Mouse (Mus musculus): ENCODE results near the gene Zpbp2. TPM values are rescaled to one million over a fixed set of nuclear protein-coding genes. Genes with fewer than 3 reads are reported as not detected.

Gene Zpbp2
- polyA plus RNA-seq, 1 experiment from 2014 or later = 0.43 TPM

DNA sequence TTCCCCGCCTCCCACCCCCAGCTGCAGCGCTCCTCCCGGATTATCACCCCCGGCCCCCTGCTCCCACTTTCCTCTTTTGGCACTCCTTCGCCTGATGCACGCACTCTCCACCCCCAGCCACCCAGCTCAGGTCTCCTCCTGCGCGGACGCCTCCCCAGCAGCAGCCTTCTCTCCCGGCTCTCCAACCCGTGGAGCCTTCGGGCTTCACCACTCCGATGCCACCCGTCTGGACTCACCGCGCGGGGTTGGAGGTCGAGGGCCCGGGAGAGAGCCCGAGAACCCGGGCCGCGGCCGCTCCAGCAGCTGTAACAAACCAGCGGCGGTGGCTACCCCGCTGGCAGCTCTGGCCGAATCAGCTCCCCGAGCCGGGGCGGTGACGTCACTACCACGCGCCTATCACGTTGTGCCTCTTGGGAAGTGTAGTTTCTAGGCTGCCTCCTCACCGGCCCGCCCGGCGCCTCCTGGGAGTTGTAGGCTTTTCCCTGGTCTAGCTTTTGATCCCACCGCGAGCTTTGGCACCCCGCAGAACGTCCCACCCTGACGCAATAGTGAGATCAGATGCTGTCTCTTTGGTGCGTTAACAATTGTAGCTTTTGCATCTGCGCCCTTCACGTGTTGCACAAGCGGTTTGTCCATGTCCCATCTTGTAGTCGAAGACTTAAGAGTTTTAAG is 36.1 kb downstream of the Zpbp2 start, which contains the start of gene Ormdl3:
Gene Ormdl3 (minus strand): TSS at position 477 of the 672 bp plus-strand sequence.
- peak; percentile 98 for DNase-seq (ENCODE audit: low spot score)
- TF ChIP-seq CTCF (IDR thresholded peaks at IDR 0.05; ENCODE audit: low read depth) = no peak
- under 1% methylated on average over 49 of the region's 49 CpGs for WGBS

DNA sequence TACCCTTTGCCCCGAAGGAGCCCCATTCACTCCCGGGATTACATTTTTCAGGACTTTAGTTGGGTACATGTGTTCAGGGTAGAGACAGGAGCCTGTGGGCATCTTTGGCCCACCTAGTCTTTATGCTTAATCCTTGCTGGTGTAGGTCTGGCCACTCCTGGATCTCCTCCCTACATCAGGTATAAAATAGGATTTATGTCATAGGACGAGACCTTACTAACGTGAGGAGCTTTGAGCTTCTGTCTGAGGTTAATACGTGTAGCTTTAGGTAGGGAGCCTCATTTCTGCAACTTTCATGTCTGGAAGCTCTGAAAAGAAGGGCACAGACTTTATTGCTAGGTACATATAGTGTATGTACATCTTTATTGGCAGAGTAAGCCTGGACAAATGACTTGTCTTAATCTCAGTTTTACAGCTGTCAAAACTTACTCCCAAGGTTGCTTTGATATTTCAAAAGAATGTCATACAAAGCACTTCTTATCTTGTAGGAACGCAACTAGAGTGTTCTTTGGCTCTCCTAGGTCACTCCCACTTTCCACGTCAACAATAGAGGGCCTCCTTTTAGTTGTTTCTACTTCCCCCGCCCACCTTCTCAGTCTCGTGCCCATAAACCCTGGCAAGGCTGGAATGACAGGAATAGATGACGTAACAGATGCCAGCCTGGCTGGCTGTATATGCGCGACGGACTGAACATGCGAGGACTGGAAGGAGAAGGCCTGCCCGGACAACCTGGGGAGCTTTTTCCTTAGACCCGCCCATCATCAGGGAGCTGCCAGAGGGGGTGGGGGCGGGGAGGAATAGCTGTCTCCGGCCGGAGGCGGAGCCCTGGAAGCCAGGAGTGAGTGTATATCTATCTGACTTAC is 37.0 kb downstream of the Zpbp2 start:
- no peaks in the 10 kb centered on the region for H3K27me3 ChIP-seq (ENCODE audit: insufficient read depth, low read length)

More for the DNA sequence above, 36.1 kb downstream of the Zpbp2 start, which contains the start of gene Ormdl3:
- no peaks in the 10 kb centered on the region for H3K9me3 ChIP-seq (replicated peaks; ENCODE audit: low read length)
- H3K4me2 ChIP-seq (ENCODE audit: low read length) = peak within 1 kb of the TSS; percentile 78
- peaks cover 13% of the 10 kb centered on the region; the same call in 1 of the 2 replicates for H3K36me3 ChIP-seq (ENCODE audit: insufficient read depth, low read length)
- peak within 1 kb of the TSS; percentile 84 for H3K4me3 ChIP-seq (replicated peaks; ENCODE audit: low read depth, low read length)
- H3K27me3 ChIP-seq (ENCODE audit: insufficient read depth, low read length) = no peaks in the 10 kb centered on the region
- peak; percentile 94 for ATAC-seq (replicated peaks; ENCODE audit: low FRiP score, low read depth)
- H3K4me1 ChIP-seq (replicated peaks; ENCODE audit: insufficient read depth, low read length) = peaks cover 33% of the 10 kb centered on the region
- peak within 1 kb of the TSS; percentile 80 for H3K27ac ChIP-seq
- peak within 1 kb of the TSS; percentile 82 for H3K9ac ChIP-seq (ENCODE audit: low read depth, low read length)

DNA sequence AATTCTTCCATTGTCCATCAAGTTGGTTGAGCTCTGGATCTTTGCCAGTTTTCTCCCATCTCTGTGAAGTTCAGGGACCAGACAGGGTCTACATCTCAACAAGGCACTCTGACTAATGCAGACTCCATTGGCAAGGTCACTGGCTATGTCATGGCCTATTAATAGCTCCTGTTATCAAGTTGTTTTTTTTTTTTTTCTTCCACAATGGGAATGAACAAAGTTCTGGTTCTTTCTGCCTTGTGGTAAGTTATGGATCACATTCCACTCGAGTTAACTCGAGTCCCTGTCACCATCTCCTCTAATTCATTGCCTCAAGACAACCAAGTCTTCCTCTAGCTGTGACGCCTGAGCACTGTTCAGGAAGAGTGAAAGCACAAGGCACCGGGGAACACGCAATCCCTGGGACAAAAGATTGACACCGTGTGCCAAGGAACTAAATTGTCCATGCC is 38.0 kb downstream of the Zpbp2 start:
- Histone ChIP-seq H3K4me2 (ENCODE audit: low read length) (peak overlapping the region; percentile 78; the same call in 1 of the 2 replicates), H3K36me3 (ENCODE audit: insufficient read depth, low read length) (no peaks in the 10 kb centered on the region), H3K27ac (0 out of 2 replicates have a peak overlapping the region, but pooled peaks have one; percentile 80), H3K9me3 (replicated peaks; ENCODE audit: low read length) (no peaks in the 10 kb centered on the region), H3K27me3 (ENCODE audit: insufficient read depth, low read length) (no peaks in the 10 kb centered on the region), H3K9ac (ENCODE audit: low read depth, low read length) (no peak overlapping the region), H3K4me1 (replicated peaks; ENCODE audit: insufficient read depth, low read length) (peaks cover 33% of the 10 kb centered on the region), H3K4me3 (replicated peaks; ENCODE audit: low read depth, low read length) (no peak overlapping the region)
- 49% methylated on average over 6 of the region's 6 CpGs for WGBS
- TF ChIP-seq CTCF (IDR thresholded peaks at IDR 0.05; ENCODE audit: low read depth) = no peak
- DNase-seq (ENCODE audit: low spot score) (no peak), ATAC-seq (replicated peaks; ENCODE audit: low FRiP score, low read depth) (no peak)

More for the DNA sequence above, 37.0 kb downstream of the Zpbp2 start:
- Histone ChIP-seq H3K9me3 (replicated peaks; ENCODE audit: low read length) (no peaks in the 10 kb centered on the region), H3K4me2 (ENCODE audit: low read length) (peak overlapping the region; percentile 78), H3K27ac (peak overlapping the region; percentile 80), H3K9ac (ENCODE audit: low read depth, low read length) (0 out of 2 replicates have a peak overlapping the region, but pooled peaks have one; percentile 25), H3K36me3 (ENCODE audit: insufficient read depth, low read length) (0 out of 2 replicates have a peak, but pooled peaks cover 5% of the 10 kb centered on the region), H3K4me3 (replicated peaks; ENCODE audit: low read depth, low read length) (peak overlapping the region; percentile 84), H3K4me1 (replicated peaks; ENCODE audit: insufficient read depth, low read length) (peaks cover 33% of the 10 kb centered on the region)
- no peak for TF ChIP-seq CTCF (IDR thresholded peaks at IDR 0.05; ENCODE audit: low read depth)
- ATAC-seq (replicated peaks; ENCODE audit: low FRiP score, low read depth) (peak; percentile 57; the same call in 1 of the 2 replicates), DNase-seq (ENCODE audit: low spot score) (peak; percentile 91)
- WGBS = 6% methylated on average over 20 of the region's 20 CpGs

DNA sequence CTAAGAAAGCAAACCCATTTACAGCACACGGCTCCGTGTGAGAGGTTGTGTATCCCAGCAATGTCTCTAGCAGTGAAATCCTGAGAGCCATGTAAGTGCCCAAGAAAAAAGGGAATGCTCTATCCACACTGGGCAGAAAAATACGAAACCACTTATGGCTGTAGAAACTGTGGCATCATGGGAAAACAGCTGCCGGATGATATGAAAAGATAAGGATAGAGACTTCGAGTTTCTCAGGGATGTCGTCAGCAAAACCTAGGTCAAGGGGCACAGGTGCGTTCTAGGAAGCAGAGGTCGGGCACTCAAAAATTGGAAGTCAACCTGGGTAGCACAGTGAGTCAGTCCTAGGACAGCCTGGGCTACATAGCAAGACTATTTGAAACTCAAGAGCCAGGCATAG is 38.4 kb downstream of the Zpbp2 start:
- TF ChIP-seq CTCF (IDR thresholded peaks at IDR 0.05; ENCODE audit: low read depth) = no peak

DNA sequence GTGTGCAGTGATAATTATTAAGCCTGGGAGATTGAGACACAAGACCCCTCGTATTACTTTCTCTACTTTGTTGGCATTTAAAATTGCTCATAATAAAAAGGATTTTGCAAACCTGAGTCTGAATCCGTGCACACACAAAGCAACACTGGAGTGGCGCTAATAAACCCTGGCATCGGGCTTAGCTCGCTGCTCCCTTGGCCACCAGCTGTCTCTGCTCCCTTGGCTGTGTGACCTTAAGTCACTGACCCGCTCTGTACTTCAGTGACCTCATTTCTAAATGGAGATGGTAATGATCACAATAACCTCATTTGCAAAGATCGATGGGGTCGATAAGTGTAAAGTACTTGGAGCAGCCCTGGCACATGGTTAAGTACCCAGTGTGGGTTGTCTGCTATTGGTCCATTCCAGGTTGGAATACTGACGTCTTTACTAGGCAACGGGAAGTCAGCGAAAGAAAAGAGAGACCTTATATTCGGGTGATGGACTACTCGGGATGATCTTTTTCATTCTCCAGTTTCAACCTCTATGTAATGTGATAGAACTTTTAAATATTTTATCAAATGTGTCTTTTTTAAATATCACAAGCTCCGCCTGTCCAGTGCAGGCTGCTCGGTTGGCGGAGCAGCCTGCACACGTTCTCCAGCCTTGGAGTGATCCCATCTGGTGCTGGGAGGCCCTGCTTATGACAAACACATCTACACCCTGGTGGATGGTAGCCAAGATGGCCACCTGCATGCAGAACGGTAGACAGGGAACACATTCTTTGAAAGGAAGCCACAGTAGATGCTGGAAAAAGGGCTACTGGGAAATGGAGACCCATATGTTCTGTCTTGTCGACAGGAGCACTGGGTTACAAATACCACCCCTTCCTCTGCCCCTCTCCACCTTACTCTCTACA is 39.9 kb downstream of the Zpbp2 start:
- ATAC-seq (replicated peaks; ENCODE audit: low FRiP score, low read depth) (no peak), DNase-seq (ENCODE audit: low spot score) (no peak)
- no peaks in the 10 kb centered on the region for H3K27me3 ChIP-seq (ENCODE audit: insufficient read depth, low read length)
- no peak overlapping the region for H3K4me2 ChIP-seq (ENCODE audit: low read length)
- no peaks in the 10 kb centered on the region for H3K9me3 ChIP-seq (replicated peaks; ENCODE audit: low read length)
- no peaks in the 10 kb centered on the region for H3K36me3 ChIP-seq (ENCODE audit: insufficient read depth, low read length)
- no peak overlapping the region for H3K27ac ChIP-seq
- H3K4me1 ChIP-seq (replicated peaks; ENCODE audit: insufficient read depth, low read length) = peaks cover 24% of the 10 kb centered on the region
- 45% methylated on average over 19 of the region's 19 CpGs for WGBS
- no peak overlapping the region for H3K9ac ChIP-seq (ENCODE audit: low read depth, low read length)
- H3K4me3 ChIP-seq (replicated peaks; ENCODE audit: low read depth, low read length) = no peak overlapping the region
- no peak for TF ChIP-seq CTCF (IDR thresholded peaks at IDR 0.05; ENCODE audit: low read depth)

More for the DNA sequence above, 38.4 kb downstream of the Zpbp2 start:
- no peak overlapping the region for H3K4me2 ChIP-seq (ENCODE audit: low read length)
- no peaks in the 10 kb centered on the region for H3K9me3 ChIP-seq (replicated peaks; ENCODE audit: low read length)
- DNase-seq (ENCODE audit: low spot score) = no peak
- H3K4me1 ChIP-seq (replicated peaks; ENCODE audit: insufficient read depth, low read length) = peaks cover 33% of the 10 kb centered on the region
- no peak overlapping the region for H3K4me3 ChIP-seq (replicated peaks; ENCODE audit: low read depth, low read length)
- H3K36me3 ChIP-seq (ENCODE audit: insufficient read depth, low read length) = no peaks in the 10 kb centered on the region
- no peak overlapping the region for H3K9ac ChIP-seq (ENCODE audit: low read depth, low read length)
- H3K27me3 ChIP-seq (ENCODE audit: insufficient read depth, low read length) = no peaks in the 10 kb centered on the region
- no peak overlapping the region for H3K27ac ChIP-seq
- no peak for ATAC-seq (replicated peaks; ENCODE audit: low FRiP score, low read depth)
- 78% methylated on average over 8 of the region's 8 CpGs for WGBS
